Mouse (Mus musculus) granulocyte monocyte progenitor cell, adult 5-6 weeks (primary cell): ENCODE measurements around the gene Prss57. TPM values are rescaled to one million over a fixed set of nuclear protein-coding genes. Genes with fewer than 3 reads are reported as not detected.
A peak's percentile ranks its signal among the peaks of the same experiment; 100 is the strongest.
"Not testable (repeated sequence)": the region's sequence is repeated elsewhere in the genome, so short reads cannot be mapped to it uniquely, and the experiment has no call there.

Experiments used
- ATAC-seq: replicated peaks from 2 replicates; pipeline ENCODE4 v1.8.0; 2016; ENCODE audit warnings: mild to moderate bottlenecking, moderate TSS enrichment, inconsistent platforms; ENCODE audit not compliant: poor library complexity, severe bottlenecking
- total RNA-seq, 2 experiments: library from RNA; stranded (forward) in 1 of 2; stranded (reverse) in 1 of 2; fragments of 200-712, 200-1000 nt in 1 of 2; fragments of >200 nt in 1 of 2; fragmentation: Nextera tagmentation in 1 of 2; gene quantifications; 2 replicates each; pipeline ENCODE4 v1.2.3; 2014 to 2017

Gene Prss57
- total RNA-seq, 2 experiments from 2014 or later = 77.4 to 215 TPM

- no peak for ATAC-seq
These were observed 25.5 kb downstream of the Prss57 start for GRCm38 (mm10) chr10:79765228-79765745.

GRCm38 (mm10) chr10:79764234-79764633, 26.5 kb downstream of the Prss57 start:
- no peak for ATAC-seq

- ATAC-seq = no peak
These were observed 27.9 kb downstream of the Prss57 start for GRCm38 (mm10) chr10:79762875-79763274.

- no peak for ATAC-seq
These were observed 30.1 kb downstream of the Prss57 start for GRCm38 (mm10) chr10:79760603-79761143.

- ATAC-seq = not testable (repeated sequence)
These were observed 31.1 kb downstream of the Prss57 start for GRCm38 (mm10) chr10:79759675-79760074.

GRCm38 (mm10) chr10:79756660-79757059, 34.1 kb downstream of the Prss57 start:
- no peak for ATAC-seq

- ATAC-seq = no peak
These were observed 34.9 kb downstream of the Prss57 start for GRCm38 (mm10) chr10:79755854-79756253.

GRCm38 (mm10) chr10:79754856-79755516, 35.8 kb downstream of the Prss57 start, which contains the start of gene Fgf22:
Gene Fgf22, plus strand, starts transcription at chr10:79755076.
- peak; percentile 86 for ATAC-seq

- no peak for ATAC-seq
These were observed 42.3 kb downstream of the Prss57 start for GRCm38 (mm10) chr10:79748496-79748895.

GRCm38 (mm10) chr10:79746774-79747151, 44.0 kb downstream of the Prss57 start:
- ATAC-seq = peak; percentile 49

GRCm38 (mm10) chr10:79745898-79746773, 44.6 kb downstream of the Prss57 start, which contains the start of gene Polrmt:
Gene Polrmt, minus strand, starts transcription at chr10:79746581.
- peak; percentile 96 for ATAC-seq

- no peak for ATAC-seq
These were observed 45.4 kb downstream of the Prss57 start for GRCm38 (mm10) chr10:79745411-79745810.

GRCm38 (mm10) chr10:79743650-79744365, 47.0 kb downstream of the Prss57 start:
- no peak for ATAC-seq

GRCm38 (mm10) chr10:79743161-79743560, 47.6 kb downstream of the Prss57 start:
- ATAC-seq = no peak

- ATAC-seq = no peak
These were observed 49.9 kb downstream of the Prss57 start for GRCm38 (mm10) chr10:79740863-79741262.

- ATAC-seq = no peak
These were observed 51.5 kb downstream of the Prss57 start for GRCm38 (mm10) chr10:79739234-79739633.

- peak; percentile 62 for ATAC-seq
These were observed 52.5 kb downstream of the Prss57 start for GRCm38 (mm10) chr10:79738259-79738658.

- ATAC-seq = no peak
These were observed 54.1 kb downstream of the Prss57 start for GRCm38 (mm10) chr10:79736706-79737105.

GRCm38 (mm10) chr10:79735361-79735760, 55.4 kb downstream of the Prss57 start:
- no peak for ATAC-seq

- no peak for ATAC-seq
These were observed 56.9 kb downstream of the Prss57 start for GRCm38 (mm10) chr10:79733847-79734246.
